Mouse (Mus musculus): Measurements from ENCODE around the gene Tbk1.

GRCm38 (mm10) chr10:121496616-121497015 is 90.0 kb downstream of the Tbk1 start:
- TF ChIP-seq TAL1 (IDR thresholded peaks at IDR 0.05; ENCODE audit: low read length), result no peak
- no peak for TF ChIP-seq GATA1 (IDR thresholded peaks at IDR 0.05; ENCODE audit: low read length)
